Mouse (Mus musculus) heart, embryonic 16.5 days (tissue): ENCODE data around the gene Lgi1. TPM values are rescaled to one million over a fixed set of nuclear protein-coding genes. Genes with fewer than 3 reads are reported as not detected.
A peak's percentile ranks its signal among the peaks of the same experiment; 100 is the strongest.

Experiments
- ATAC-seq: fragments of 200-750 bp; cut with Nextera tagmentation; replicated peaks from 2 replicates; pipeline ENCODE4 v1.8.0; 2017; ENCODE audit warnings: moderate number of reproducible peaks; ENCODE audit not compliant: insufficient read depth, low FRiP score; ENCODE audit errors: extremely low read depth
- H3K27ac ChIP-seq: fragments of 300-500 bp; sonication (generic); 2 replicates; pipeline ENCODE4 v1.5.1; 2014; ENCODE audit warnings: mild to moderate bottlenecking, low read length, control low read depth, moderate library complexity
- H3K27me3 ChIP-seq: fragments of 300-500 bp; sonication (generic); 2 replicates; pipeline ENCODE4 v1.6.1; 2014; ENCODE audit warnings: low read length, mixed read lengths; ENCODE audit not compliant: control insufficient read depth, insufficient read depth
- H3K36me3 ChIP-seq: fragments of 300-500 bp; sonication (generic); 2 replicates; pipeline ENCODE4 v1.6.1; 2014; ENCODE audit not compliant: control insufficient read depth, insufficient read depth
- H3K4me1 ChIP-seq: fragments of 300-500 bp; sonication (generic); 2 replicates; pipeline ENCODE4 v1.6.1; 2014; ENCODE audit warnings: low read length, mixed read lengths; ENCODE audit not compliant: control insufficient read depth, insufficient read depth
- H3K4me2 ChIP-seq: fragments of 300-500 bp; sonication (generic); 2 replicates; pipeline ENCODE4 v1.6.1; 2014; ENCODE audit warnings: low read depth, mild to moderate bottlenecking, control low read depth, low read length
- H3K4me3 ChIP-seq: fragments of 300-500 bp; sonication (generic); 2 replicates; pipeline ENCODE4 v1.5.1; 2014; ENCODE audit warnings: mild to moderate bottlenecking, control low read depth, low read length
- H3K9ac ChIP-seq: fragments of 300-500 bp; sonication (generic); 2 replicates; pipeline ENCODE4 v1.6.1; 2014; ENCODE audit warnings: low read length, control low read depth
- H3K9me3 ChIP-seq: fragments of 300-500 bp; sonication (generic); replicated peaks from 2 replicates; pipeline ENCODE4 v1.6.1; 2016; ENCODE audit warnings: low read length; ENCODE audit not compliant: control insufficient read depth
- WGBS: fragments of 180-500 bp; shearing (Covaris S2); extraction: QIAGEN DNeasy Blood & Tissue Kit; methylation state at CpG from one replicate; pipeline ENCODE4 v1.1.7; 2014; 5-methylcytosine and 5-hydroxymethylcytosine counted together
- polyA plus RNA-seq: library from polyadenylated mRNA; unstranded; fragments of >200 nt; fragmentation: Nextera tagmentation; extraction: Ambion mirVana; gene quantifications from 2 replicates; pipeline ENCODE4 v1.2.1, GENCODE M21; 2015

Lgi1 gene
- polyA plus RNA-seq, result 0.17 and 0.25 TPM in 2 replicates

GRCm38 (mm10) chr19:38264505-38265500 lies at the start of gene Lgi1:
TSS of gene Lgi1 (plus strand) at chr19:38264536.
- ATAC-seq, result no peak
- Histone ChIP-seq H3K27ac (no peak within 1 kb of the TSS), H3K9me3 (no peaks in the 10 kb centered on the region), H3K9ac (0 out of 2 replicates have a peak within 1 kb of the TSS, but pooled peaks have one; percentile 26), H3K4me3 (peak within 1 kb of the TSS; percentile 19; the same call in 1 of the 2 replicates), H3K4me1 (0 out of 2 replicates have a peak, but pooled peaks cover 2% of the 10 kb centered on the region), H3K36me3 (no peaks in the 10 kb centered on the region), H3K4me2 (peak within 1 kb of the TSS; percentile 49), H3K27me3 (no peaks in the 10 kb centered on the region; the same call in 1 of the 2 replicates)
- WGBS, result 19% methylated on average over 21 of the region's 21 CpGs

- no peaks in the 10 kb centered on the region for H3K9me3 ChIP-seq
- H3K36me3 ChIP-seq, result peaks cover 15% of the 10 kb centered on the region
- H3K27me3 ChIP-seq, result no peaks in the 10 kb centered on the region
- no peaks in the 10 kb centered on the region; the same call in 1 of the 2 replicates for H3K4me1 ChIP-seq
- 96% methylated on average over 3 of the region's 3 CpGs for WGBS
- no peak overlapping the region for H3K27ac ChIP-seq
- H3K4me3 ChIP-seq, result no peak overlapping the region
- no peak overlapping the region for H3K4me2 ChIP-seq
- no peak overlapping the region for H3K9ac ChIP-seq
- no peak for ATAC-seq
Measured at GRCm38 (mm10) chr19:38217696-38218095, 46.6 kb upstream of the Lgi1 start.

GRCm38 (mm10) chr19:38223356-38223904 lies 40.9 kb upstream of the Lgi1 start:
- ATAC-seq, result no peak

GRCm38 (mm10) chr19:38223905-38224684 lies 40.2 kb upstream of the Lgi1 start, which contains the start of gene Fra10ac1:
TSS of gene Fra10ac1 (minus strand) at chr19:38224156.
- peak within 1 kb of the TSS; percentile 94 for H3K4me3 ChIP-seq
- under 1% methylated on average over 49 of the region's 49 CpGs for WGBS
- ATAC-seq, result peak; percentile 95
- H3K9me3 ChIP-seq, result 0 out of 2 replicates have a peak, but pooled peaks cover 2% of the 10 kb centered on the region
- H3K4me1 ChIP-seq, result peaks cover 10% of the 10 kb centered on the region
- H3K27me3 ChIP-seq, result no peaks in the 10 kb centered on the region
- H3K27ac ChIP-seq, result peak within 1 kb of the TSS; percentile 91
- peak within 1 kb of the TSS; percentile 96 for H3K4me2 ChIP-seq
- peaks cover 4% of the 10 kb centered on the region; the same call in 1 of the 2 replicates for H3K36me3 ChIP-seq
- H3K9ac ChIP-seq, result peak within 1 kb of the TSS; percentile 90

More at GRCm38 (mm10) chr19:38223356-38223904, 40.9 kb upstream of the Lgi1 start:
- 11% methylated on average over 12 of the region's 12 CpGs for WGBS
- Histone ChIP-seq H3K9ac (peak overlapping the region; percentile 90), H3K4me1 (peaks cover 10% of the 10 kb centered on the region), H3K9me3 (no peaks in the 10 kb centered on the region), H3K27me3 (no peaks in the 10 kb centered on the region), H3K4me3 (peak overlapping the region; percentile 94), H3K36me3 (peaks cover 5% of the 10 kb centered on the region), H3K27ac (peak overlapping the region; percentile 91), H3K4me2 (peak overlapping the region; percentile 96)

- H3K36me3 ChIP-seq, result 0 out of 2 replicates have a peak, but pooled peaks cover 1% of the 10 kb centered on the region
- peaks cover 5% of the 10 kb centered on the region; the same call in 1 of the 2 replicates for H3K9me3 ChIP-seq
- peak overlapping the region; percentile 91 for H3K27ac ChIP-seq
- no peaks in the 10 kb centered on the region for H3K27me3 ChIP-seq
- WGBS, result 15% methylated on average over 9 of the region's 9 CpGs
- ATAC-seq, result no peak
- peak overlapping the region; percentile 94 for H3K4me3 ChIP-seq
- H3K4me1 ChIP-seq, result peaks cover 10% of the 10 kb centered on the region
- peak overlapping the region; percentile 90 for H3K9ac ChIP-seq
- H3K4me2 ChIP-seq, result peak overlapping the region; percentile 96
Measured at GRCm38 (mm10) chr19:38224685-38225060, 39.7 kb upstream of the Lgi1 start.

GRCm38 (mm10) chr19:38228699-38229098 lies 35.6 kb upstream of the Lgi1 start:
- H3K9ac ChIP-seq, result no peak overlapping the region

GRCm38 (mm10) chr19:38232087-38232486 lies 32.2 kb upstream of the Lgi1 start:
- 59% methylated on average over 8 of the region's 8 CpGs for WGBS
- ATAC-seq, result no peak
- H3K27me3 ChIP-seq, result no peaks in the 10 kb centered on the region

More at GRCm38 (mm10) chr19:38228699-38229098, 35.6 kb upstream of the Lgi1 start:
- peaks cover 5% of the 10 kb centered on the region; the same call in 1 of the 2 replicates for H3K4me1 ChIP-seq
- H3K36me3 ChIP-seq, result no peaks in the 10 kb centered on the region
- WGBS, result 55% methylated on average over 2 of the region's 2 CpGs
- H3K9me3 ChIP-seq, result peaks cover 8% of the 10 kb centered on the region; the same call in 1 of the 2 replicates
- H3K4me3 ChIP-seq, result no peak overlapping the region
- no peak overlapping the region for H3K27ac ChIP-seq
- no peak overlapping the region for H3K4me2 ChIP-seq
- no peak for ATAC-seq
- no peaks in the 10 kb centered on the region for H3K27me3 ChIP-seq

GRCm38 (mm10) chr19:38232516-38232915 lies 31.8 kb upstream of the Lgi1 start:
- H3K9me3 ChIP-seq, result peaks cover 8% of the 10 kb centered on the region; the same call in 1 of the 2 replicates
- H3K4me1 ChIP-seq, result no peaks in the 10 kb centered on the region
- no peak overlapping the region for H3K4me3 ChIP-seq
- no peak overlapping the region for H3K27ac ChIP-seq
- H3K4me2 ChIP-seq, result no peak overlapping the region
- H3K27me3 ChIP-seq, result no peaks in the 10 kb centered on the region
- no peak overlapping the region for H3K9ac ChIP-seq
- H3K36me3 ChIP-seq, result no peaks in the 10 kb centered on the region
- WGBS, result 55% methylated on average over 4 of the region's 4 CpGs
- ATAC-seq, result no peak

More at GRCm38 (mm10) chr19:38232087-38232486, 32.2 kb upstream of the Lgi1 start:
- no peak overlapping the region for H3K27ac ChIP-seq
- H3K4me1 ChIP-seq, result no peaks in the 10 kb centered on the region
- no peak overlapping the region for H3K9ac ChIP-seq
- H3K9me3 ChIP-seq, result peaks cover 8% of the 10 kb centered on the region; the same call in 1 of the 2 replicates
- H3K36me3 ChIP-seq, result no peaks in the 10 kb centered on the region
- no peak overlapping the region for H3K4me2 ChIP-seq
- H3K4me3 ChIP-seq, result no peak overlapping the region
